Mouse (Mus musculus) forebrain, embryonic 13.5 days (tissue): ENCODE data around the gene Gm10570. TPM values are rescaled to one million over a fixed set of nuclear protein-coding genes. Genes with fewer than 3 reads are reported as not detected.

Experiments
- ATAC-seq: fragments of 200-750 bp; cut with Nextera tagmentation; 2 replicates; pipeline ENCODE4 v1.8.0; 2017
- H3K27ac ChIP-seq: fragments of 300-500 bp; sonication (generic); 2 replicates; pipeline ENCODE4 v1.5.1; 2015; ENCODE audit warnings: inconsistent platforms, mild to moderate bottlenecking, moderate library complexity
- H3K27me3 ChIP-seq: fragments of 300-500 bp; sonication (generic); 2 replicates; pipeline ENCODE4 v1.6.1; 2015; ENCODE audit warnings: mild to moderate bottlenecking, inconsistent platforms
- H3K36me3 ChIP-seq: fragments of 300-500 bp; sonication (generic); 2 replicates; pipeline ENCODE4 v1.6.1; 2015; ENCODE audit warnings: mild to moderate bottlenecking, inconsistent platforms; ENCODE audit not compliant: poor library complexity, severe bottlenecking
- H3K4me1 ChIP-seq: fragments of 300-500 bp; sonication (generic); 2 replicates; pipeline ENCODE4 v1.6.1; 2015; ENCODE audit warnings: inconsistent platforms
- H3K4me2 ChIP-seq: fragments of 300-500 bp; sonication (generic); 2 replicates; pipeline ENCODE4 v1.6.1; 2015; ENCODE audit warnings: inconsistent platforms, mild to moderate bottlenecking, moderate library complexity
- H3K4me3 ChIP-seq: fragments of 300-500 bp; sonication (generic); 2 replicates; pipeline ENCODE4 v1.5.1; 2015; ENCODE audit warnings: mild to moderate bottlenecking, inconsistent platforms
- H3K9ac ChIP-seq: fragments of 300-500 bp; sonication (generic); 2 replicates; pipeline ENCODE4 v1.6.1; 2015; ENCODE audit warnings: mild to moderate bottlenecking, inconsistent platforms
- H3K9me3 ChIP-seq: fragments of 300-500 bp; sonication (generic); replicated peaks from 2 replicates; pipeline ENCODE4 v1.6.1; 2016; ENCODE audit warnings: inconsistent platforms
- WGBS: fragments of 180-500 bp; shearing (Covaris S2); methylation state at CpG from one replicate; pipeline ENCODE4 v1.1.7; 2015; 5-methylcytosine and 5-hydroxymethylcytosine counted together
- polyA plus RNA-seq: library from polyadenylated mRNA; unstranded; fragments of >200 nt; fragmentation: Nextera tagmentation; extraction: Ambion mirVana; gene quantifications from 2 replicates; pipeline ENCODE4 v1.2.1, GENCODE M21; 2015

Gm10570 gene
- polyA plus RNA-seq, 1 experiment from 2014 or later: 0.72 TPM

DNA sequence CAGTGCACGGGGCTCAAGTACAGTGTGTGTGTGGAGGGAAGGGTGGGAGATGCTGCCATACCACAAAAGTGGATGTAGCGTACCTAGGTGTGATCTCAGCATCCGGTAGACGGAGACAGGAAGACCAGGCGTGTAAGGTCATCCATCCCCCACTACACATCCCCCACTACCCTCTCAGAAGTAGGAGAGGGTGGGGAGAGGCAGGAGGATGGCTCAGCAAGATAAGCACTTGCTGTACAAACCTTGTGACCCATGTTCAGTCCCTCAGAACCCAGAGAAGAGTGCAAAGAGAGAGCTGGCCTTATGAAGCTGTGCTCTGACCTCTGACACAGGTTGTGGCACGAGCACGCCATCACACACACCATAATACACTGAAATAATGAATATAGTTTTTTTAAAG lies 13.2 kb upstream of the Gm10570 start:
- 97% methylated on average over 7 of the region's 7 CpGs for WGBS
- Histone ChIP-seq H3K27me3 (no peaks in the 10 kb centered on the region), H3K36me3 (peaks cover 84% of the 10 kb centered on the region), H3K4me2 (no peak overlapping the region), H3K4me1 (no peaks in the 10 kb centered on the region), H3K27ac (no peak overlapping the region), H3K9ac (no peak overlapping the region), H3K4me3 (no peak overlapping the region), H3K9me3 (no peaks in the 10 kb centered on the region)
- ATAC-seq: no peak

DNA sequence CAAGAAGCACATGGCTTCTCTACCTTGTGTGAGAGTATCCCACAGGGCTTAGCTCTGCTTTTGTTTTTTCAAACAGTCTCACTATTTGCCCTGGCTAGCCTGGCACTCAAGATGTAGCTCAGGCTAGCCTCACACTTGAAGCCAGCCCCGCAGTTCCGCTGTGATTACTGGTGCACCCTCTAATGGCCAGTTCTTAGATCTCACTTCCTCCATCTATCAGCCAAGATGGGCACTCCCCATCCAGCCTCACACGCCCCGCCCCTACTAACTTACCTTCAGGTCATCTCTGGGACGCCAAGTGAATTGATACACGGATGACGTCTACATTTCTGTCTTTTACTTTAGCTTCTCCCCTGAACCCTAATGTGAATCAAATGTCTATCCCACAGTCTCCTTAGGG lies 11.1 kb upstream of the Gm10570 start:
- 89% methylated on average over 7 of the region's 7 CpGs for WGBS
- Histone ChIP-seq H3K4me1 (no peaks in the 10 kb centered on the region), H3K27me3 (no peaks in the 10 kb centered on the region), H3K4me2 (no peak overlapping the region), H3K4me3 (no peak overlapping the region), H3K27ac (no peak overlapping the region), H3K9me3 (no peaks in the 10 kb centered on the region), H3K36me3 (peaks cover 80% of the 10 kb centered on the region), H3K9ac (no peak overlapping the region)
- no peak for ATAC-seq

DNA sequence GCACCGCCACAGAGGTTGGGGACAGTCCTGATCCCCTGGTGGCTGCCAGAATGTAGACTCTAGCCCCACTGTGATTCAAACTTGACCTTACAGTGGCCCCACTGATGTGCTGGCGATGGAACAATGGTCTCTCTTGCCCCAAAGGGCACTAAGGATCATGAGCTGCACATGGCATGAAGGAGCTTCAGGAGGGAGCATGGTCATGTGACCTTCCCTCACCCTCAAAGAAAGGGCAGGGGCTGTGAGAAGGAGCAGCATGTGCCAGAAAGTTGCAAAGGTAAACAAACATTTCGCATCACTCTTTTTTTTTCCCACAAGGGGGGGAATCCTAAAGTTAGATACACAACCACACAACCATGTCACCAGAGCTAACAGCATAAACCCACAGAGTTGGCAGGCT lies 9.6 kb upstream of the Gm10570 start:
- Histone ChIP-seq H3K36me3 (peaks cover 78% of the 10 kb centered on the region), H3K9ac (no peak overlapping the region), H3K4me2 (no peak overlapping the region), H3K27me3 (no peaks in the 10 kb centered on the region), H3K9me3 (no peaks in the 10 kb centered on the region), H3K4me1 (no peaks in the 10 kb centered on the region), H3K4me3 (no peak overlapping the region), H3K27ac (no peak overlapping the region)
- WGBS: 70% methylated on average over 3 of the region's 3 CpGs
- ATAC-seq: no peak

DNA sequence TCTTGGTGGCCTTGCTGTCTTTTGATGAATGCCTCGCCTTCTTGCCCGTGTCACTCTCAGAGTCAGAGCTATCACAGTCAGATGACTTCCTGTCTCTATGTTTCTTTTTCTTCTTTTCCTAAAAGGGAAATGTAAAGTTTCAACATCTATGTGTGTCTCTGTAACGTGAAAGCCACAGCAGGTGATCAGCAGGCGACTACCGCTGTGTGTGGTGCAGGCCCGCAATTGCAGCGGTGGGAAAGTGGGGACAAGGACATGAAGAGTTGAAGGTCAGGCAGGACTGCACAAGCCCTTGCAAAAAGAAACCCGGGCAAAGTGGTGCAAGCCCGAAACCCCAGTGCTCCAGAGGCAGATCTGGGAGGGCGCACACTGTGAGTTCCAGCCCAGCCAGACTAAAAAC lies 8.2 kb upstream of the Gm10570 start:
- 85% methylated on average over 10 of the region's 10 CpGs for WGBS
- Histone ChIP-seq H3K4me3 (no peak overlapping the region), H3K36me3 (peaks cover 64% of the 10 kb centered on the region), H3K4me1 (no peaks in the 10 kb centered on the region), H3K4me2 (no peak overlapping the region), H3K27ac (no peak overlapping the region), H3K27me3 (no peaks in the 10 kb centered on the region), H3K9ac (no peak overlapping the region), H3K9me3 (no peaks in the 10 kb centered on the region)
- no peak for ATAC-seq

DNA sequence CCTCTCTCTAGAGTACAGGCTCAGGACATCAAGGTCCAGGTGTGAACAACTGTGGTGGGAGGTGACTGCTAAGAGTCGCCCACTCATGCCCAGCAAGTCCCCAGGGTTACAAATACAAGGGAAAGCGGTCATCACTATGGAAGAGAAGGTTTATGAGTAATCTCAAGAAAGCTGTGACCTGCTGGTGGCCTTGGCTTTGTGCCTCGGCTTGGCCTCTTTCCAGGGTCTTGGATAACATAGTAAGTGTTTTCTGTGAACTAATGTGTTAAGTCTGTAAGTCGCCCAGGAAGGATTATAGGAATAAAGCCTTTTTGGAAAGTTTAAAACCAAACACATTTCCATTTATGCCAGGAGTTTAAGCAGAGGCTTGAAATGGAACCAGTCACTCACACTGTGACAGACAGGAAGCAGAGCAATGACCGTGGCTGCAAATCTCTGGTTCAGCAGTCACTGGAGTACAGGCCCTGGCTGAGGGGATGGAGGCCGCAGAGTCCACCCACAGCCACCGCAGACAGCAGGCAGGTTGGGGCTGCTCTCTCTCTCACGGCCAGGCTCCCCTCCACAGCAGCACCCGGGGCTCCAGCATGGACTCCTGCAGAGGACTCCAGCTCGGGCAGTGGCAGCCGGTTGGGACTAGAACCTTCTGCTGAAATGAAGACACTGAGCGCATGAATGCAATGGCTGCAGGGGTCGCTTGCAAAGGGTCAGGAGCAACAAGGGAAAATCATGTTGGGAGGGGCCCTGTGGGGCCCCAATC lies 7.5 kb upstream of the Gm10570 start:
- H3K27me3 ChIP-seq: no peaks in the 10 kb centered on the region
- H3K4me2 ChIP-seq: no peak overlapping the region
- no peak overlapping the region for H3K4me3 ChIP-seq
- no peak overlapping the region for H3K27ac ChIP-seq
- 79% methylated on average over 13 of the region's 13 CpGs for WGBS
- H3K36me3 ChIP-seq: peaks cover 59% of the 10 kb centered on the region
- no peaks in the 10 kb centered on the region for H3K4me1 ChIP-seq
- no peak overlapping the region for H3K9ac ChIP-seq
- no peaks in the 10 kb centered on the region for H3K9me3 ChIP-seq
- ATAC-seq: no peak

DNA sequence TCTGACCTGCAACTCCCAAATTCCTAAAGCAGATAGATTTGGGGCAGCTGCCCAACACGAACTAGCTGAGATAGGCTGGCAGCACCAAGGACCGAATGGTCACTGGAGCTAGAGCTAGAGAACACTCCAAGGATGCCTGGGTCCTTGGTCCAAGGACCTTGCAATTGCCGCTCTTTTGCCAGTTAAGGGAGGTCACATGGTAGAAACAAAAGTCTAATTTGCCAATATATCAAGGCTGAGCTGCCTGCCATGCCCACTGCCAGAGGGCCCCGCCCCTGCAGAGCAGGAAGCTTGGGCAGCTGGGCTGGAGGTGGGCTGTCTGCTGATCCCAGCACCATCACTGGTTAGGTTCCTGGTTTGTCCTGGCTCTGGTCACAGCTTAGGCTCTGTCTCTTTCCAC lies 5.1 kb upstream of the Gm10570 start:
- no peak overlapping the region for H3K9ac ChIP-seq
- H3K4me3 ChIP-seq: no peak overlapping the region
- H3K4me1 ChIP-seq: peaks cover 7% of the 10 kb centered on the region
- H3K4me2 ChIP-seq: no peak overlapping the region
- peaks cover 20% of the 10 kb centered on the region for H3K27me3 ChIP-seq
- ATAC-seq: no peak
- no peaks in the 10 kb centered on the region for H3K9me3 ChIP-seq
- H3K27ac ChIP-seq: no peak overlapping the region
- WGBS: 91% methylated on average over 4 of the region's 4 CpGs
- peaks cover 38% of the 10 kb centered on the region for H3K36me3 ChIP-seq

DNA sequence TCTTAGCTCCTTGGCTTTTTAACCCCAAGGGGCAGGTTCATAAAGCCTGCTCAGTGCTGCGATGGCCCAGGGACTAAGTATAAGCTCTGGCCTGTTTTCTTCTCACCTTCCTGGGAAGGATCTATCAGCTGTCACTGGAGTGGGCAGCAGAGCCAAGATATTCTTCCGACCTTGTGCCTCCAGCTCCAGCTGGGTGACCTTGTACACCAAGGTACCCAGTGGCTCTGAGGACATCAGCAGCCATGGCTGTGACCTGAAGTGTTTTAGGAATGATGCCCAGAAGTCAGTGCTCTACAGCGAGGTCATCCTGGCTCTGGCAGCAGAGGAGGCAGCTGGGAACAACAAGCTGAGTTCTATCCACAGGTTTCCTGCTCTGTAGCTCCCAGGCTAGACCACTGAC lies 4.1 kb upstream of the Gm10570 start:
- Histone ChIP-seq H3K4me2 (no peak overlapping the region), H3K36me3 (peaks cover 28% of the 10 kb centered on the region), H3K9me3 (no peaks in the 10 kb centered on the region), H3K27me3 (peaks cover 27% of the 10 kb centered on the region), H3K4me3 (no peak overlapping the region), H3K27ac (no peak overlapping the region), H3K9ac (no peak overlapping the region), H3K4me1 (peaks cover 12% of the 10 kb centered on the region)
- WGBS: 89% methylated on average over 3 of the region's 3 CpGs
- ATAC-seq: no peak

DNA sequence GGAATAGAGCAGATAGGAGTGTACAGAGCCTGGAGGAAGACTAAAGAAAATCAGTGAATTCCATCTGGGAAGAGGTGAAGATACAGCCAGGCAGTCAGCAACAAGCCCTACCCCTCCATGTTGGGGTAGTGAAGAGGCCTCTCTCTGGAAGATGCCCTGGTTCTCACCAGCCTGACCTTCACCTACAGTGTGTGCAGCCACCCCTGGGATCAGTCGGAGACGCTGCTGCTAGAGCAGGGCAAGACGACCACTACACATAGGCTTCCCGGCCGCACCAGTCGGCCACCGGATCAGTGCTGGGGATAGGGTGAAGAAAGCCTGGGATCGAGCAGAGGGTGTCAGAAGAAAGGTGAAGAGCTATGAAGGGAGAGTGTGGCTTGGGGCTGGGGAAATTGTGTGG lies 780 bp upstream of the Gm10570 start:
- WGBS: 47% methylated on average over 8 of the region's 8 CpGs
- H3K27ac ChIP-seq: no peak overlapping the region

DNA sequence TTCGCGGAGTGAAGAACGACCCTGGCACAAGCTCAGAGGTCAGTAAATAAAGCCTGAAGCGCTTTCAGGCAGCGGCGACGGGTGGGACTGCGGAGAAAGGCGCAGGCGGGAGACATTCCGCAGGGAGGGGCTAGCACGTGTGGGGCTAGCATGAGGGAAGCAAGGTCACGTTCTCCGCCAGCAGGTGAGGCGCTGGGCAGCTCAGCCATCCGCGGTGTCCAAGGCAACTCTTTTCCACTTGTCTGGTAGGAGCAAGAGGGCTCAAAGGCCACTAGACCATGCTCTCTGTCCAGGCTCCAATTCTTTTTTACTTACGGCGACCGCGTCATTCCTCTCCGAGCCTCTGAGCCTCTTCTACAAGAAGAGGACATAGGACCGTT lies 633 bp downstream of the Gm10570 start:
- no peaks in the 10 kb centered on the region for H3K36me3 ChIP-seq
- peak overlapping the region; percentile 91 for H3K4me2 ChIP-seq
- H3K9me3 ChIP-seq: no peaks in the 10 kb centered on the region
- peak overlapping the region; percentile 57 for H3K4me3 ChIP-seq
- H3K4me1 ChIP-seq: peaks cover 14% of the 10 kb centered on the region
- ATAC-seq: peak; percentile 23; the same call in 1 of the 2 replicates
- 0% methylated on average over 22 of the region's 23 CpGs for WGBS
- peaks cover 54% of the 10 kb centered on the region for H3K27me3 ChIP-seq
- peak overlapping the region; percentile 63 for H3K9ac ChIP-seq
- no peak overlapping the region for H3K27ac ChIP-seq

More for the DNA sequence above, 780 bp upstream of the Gm10570 start:
- no peaks in the 10 kb centered on the region for H3K9me3 ChIP-seq
- peak overlapping the region; percentile 91 for H3K4me2 ChIP-seq
- H3K27me3 ChIP-seq: peaks cover 53% of the 10 kb centered on the region
- H3K4me3 ChIP-seq: peak overlapping the region; percentile 57
- peak overlapping the region; percentile 63 for H3K9ac ChIP-seq
- peaks cover 14% of the 10 kb centered on the region for H3K4me1 ChIP-seq
- peaks cover 10% of the 10 kb centered on the region for H3K36me3 ChIP-seq
- no peak for ATAC-seq

DNA sequence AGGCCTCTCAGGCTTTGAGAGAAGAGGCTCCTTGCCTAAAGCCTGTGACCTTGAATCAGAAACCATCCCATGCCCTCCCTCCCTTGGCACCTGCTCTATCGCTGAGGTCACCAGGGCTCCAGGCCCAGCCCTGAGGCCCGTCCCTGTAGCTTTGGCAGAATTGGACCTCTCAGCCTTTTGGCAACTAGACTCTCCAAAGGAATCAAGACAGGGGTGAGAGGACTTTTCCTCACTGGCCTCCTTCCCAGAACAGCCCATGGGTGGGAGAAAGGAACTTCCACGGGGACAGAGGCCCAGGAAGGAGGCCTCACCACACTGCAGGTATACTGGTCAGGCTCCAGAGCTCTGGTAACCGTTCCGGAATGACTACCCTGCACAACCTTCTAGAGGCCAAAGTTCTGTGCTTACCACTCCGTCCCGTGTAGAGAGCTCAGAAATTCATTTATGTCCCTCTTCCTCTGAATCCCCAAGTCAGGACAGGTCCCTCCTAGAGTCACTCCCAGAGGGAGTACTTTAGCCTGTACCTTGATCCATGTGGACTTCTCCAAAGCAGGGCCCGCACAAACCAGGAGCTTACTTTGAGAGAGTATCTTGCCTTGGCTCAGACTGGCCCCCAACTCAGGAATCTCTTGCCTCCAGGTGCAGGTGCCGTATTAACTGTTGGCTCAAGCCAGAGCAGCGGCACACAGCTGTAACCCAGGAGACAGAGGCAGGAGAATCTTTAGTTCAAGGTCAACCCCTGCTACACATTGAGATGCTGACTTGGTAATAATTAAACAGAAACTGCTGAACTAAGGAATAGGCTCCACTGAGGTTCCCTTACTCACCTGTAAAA lies 1.5 kb downstream of the Gm10570 start:
- WGBS: 76% methylated on average over 10 of the region's 10 CpGs
- H3K4me2 ChIP-seq: peak overlapping the region; percentile 91; the same call in 1 of the 2 replicates
- no peak overlapping the region for H3K4me3 ChIP-seq
- no peaks in the 10 kb centered on the region for H3K36me3 ChIP-seq
- ATAC-seq: no peak
- H3K27me3 ChIP-seq: peaks cover 54% of the 10 kb centered on the region
- no peak overlapping the region for H3K27ac ChIP-seq
- H3K4me1 ChIP-seq: peaks cover 14% of the 10 kb centered on the region
- no peak overlapping the region for H3K9ac ChIP-seq
- H3K9me3 ChIP-seq: no peaks in the 10 kb centered on the region

DNA sequence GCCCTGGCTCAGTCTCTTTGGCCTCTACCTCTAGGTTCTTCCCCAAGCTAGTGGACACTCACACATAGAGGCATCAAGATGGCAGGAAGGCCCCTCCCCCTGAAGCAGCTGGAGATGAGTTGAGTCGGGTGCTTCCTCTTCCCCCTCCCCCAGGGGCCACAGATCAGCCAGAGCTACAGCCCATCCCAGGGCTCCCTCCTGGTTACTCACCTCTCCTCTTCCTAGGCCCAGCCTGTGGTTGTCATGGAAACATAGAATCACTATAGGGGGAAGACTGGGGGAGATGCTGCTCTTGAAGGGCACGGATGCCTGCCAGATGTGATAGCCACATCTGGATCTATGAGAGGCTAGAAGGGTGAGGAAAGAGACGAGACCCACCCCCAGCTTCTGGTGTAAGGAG lies 3.7 kb downstream of the Gm10570 start:
- no peaks in the 10 kb centered on the region for H3K9me3 ChIP-seq
- no peak overlapping the region for H3K4me3 ChIP-seq
- peaks cover 46% of the 10 kb centered on the region for H3K27me3 ChIP-seq
- ATAC-seq: no peak
- no peak overlapping the region for H3K4me2 ChIP-seq
- no peaks in the 10 kb centered on the region for H3K36me3 ChIP-seq
- WGBS: 27% methylated on average over 3 of the region's 3 CpGs
- no peak overlapping the region for H3K27ac ChIP-seq
- peaks cover 14% of the 10 kb centered on the region for H3K4me1 ChIP-seq
- no peak overlapping the region for H3K9ac ChIP-seq

DNA sequence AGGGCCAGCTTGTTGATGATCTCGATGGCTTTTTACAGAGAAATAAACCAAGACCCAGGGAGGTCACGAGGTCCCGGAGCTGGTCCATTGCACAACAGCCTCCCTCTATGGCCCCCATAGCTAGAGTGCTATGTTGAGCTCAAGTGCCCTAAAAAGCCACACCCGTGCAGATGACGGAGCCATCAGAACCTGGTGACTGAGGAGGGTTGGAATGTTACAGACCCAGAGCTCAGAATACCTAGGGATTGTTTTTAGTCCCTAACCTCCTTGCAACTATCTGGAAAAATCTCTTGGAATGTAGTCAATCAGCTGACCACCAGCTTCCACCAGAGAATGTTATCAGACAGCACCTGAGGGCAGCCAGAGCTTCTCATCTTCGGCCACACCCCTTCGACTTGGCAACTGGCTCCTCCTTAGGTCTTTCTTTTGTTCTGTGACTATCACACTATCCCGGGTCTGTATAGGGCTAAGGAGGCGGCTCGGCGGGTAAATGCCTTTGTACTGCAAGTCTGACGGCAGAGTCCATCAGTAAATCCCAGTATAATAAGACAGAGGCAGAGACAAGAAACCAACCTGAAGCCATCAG lies 6.1 kb downstream of the Gm10570 start:
- Histone ChIP-seq H3K4me3 (no peak overlapping the region), H3K4me1 (no peaks in the 10 kb centered on the region), H3K9me3 (no peaks in the 10 kb centered on the region), H3K27ac (no peak overlapping the region), H3K9ac (no peak overlapping the region), H3K36me3 (no peaks in the 10 kb centered on the region), H3K27me3 (peaks cover 26% of the 10 kb centered on the region), H3K4me2 (no peak overlapping the region)
- ATAC-seq: no peak
- 45% methylated on average over 12 of the region's 12 CpGs for WGBS
